Mouse (Mus musculus): ENCODE measurements around the gene Cdipt.

Gene Cdipt

GRCm38 (mm10) chr7:127024755-127025555 is 49.2 kb downstream of the Cdipt start:
- peak; percentile 78 for DNase-seq (ENCODE audit: low read depth, low spot score)

DNA sequence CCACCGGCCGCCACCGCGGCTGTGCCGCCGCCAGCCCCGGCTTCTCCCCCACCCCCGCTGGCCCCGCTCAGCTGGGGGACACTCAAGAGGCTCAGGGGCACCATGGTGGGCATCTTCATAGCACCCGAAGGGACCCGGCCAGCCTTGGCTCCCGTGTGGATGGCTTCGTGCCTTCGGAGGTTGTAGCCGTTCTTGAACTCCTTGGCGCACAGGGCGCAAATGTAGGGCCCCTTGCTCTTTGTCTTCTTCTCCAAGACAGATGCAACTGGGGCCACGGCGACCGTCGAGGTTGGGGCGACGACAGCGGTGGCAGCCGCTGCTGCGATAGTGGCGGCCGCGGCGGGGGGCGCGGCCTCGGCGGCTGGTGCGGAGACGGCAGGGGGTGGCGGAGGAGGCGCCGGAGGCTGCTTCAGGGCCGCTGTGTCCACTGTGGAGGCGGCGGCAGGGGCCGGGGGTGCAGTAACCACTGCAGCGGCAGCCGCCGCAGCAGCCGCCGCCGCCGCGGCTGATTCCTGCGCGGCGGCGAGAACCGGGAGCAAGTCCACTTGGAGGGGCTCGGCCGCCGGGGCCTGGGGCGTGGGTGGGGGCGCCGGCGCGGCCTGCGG is 49.9 kb downstream of the Cdipt start:
- no peak for DNase-seq (ENCODE audit: low read depth, low spot score)

GRCm38 (mm10) chr7:127026161-127026600 is 50.5 kb downstream of the Cdipt start:
- DNase-seq (ENCODE audit: low read depth, low spot score) = no peak

DNA sequence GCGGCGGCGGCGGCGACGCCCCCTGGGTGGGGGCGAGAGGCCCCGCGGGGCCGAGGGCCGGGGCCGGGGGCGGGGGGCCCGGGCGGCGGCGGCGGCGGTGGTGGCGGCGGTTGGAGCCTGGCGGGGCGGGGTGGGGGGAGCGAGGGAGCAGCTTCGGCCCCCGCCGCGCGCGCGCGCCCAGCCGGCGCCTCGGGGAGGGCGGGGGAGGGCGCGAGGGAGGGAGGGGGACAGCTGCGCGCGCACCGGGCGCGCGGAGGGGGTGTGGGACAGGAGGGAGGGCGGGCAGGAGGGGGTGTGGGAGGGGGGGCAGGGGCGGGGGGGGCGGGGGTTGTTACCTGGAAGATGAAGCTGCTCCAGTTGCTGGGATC is 50.9 kb downstream of the Cdipt start:
- no peak for DNase-seq (ENCODE audit: low read depth, low spot score)

- DNase-seq (ENCODE audit: low read depth, low spot score) = peak; percentile 100
Observed at GRCm38 (mm10) chr7:127026984-127027726, 51.4 kb downstream of the Cdipt start, which contains the start of gene Maz. Maz (minus strand) TSS chr7:127027037.

- no peak for DNase-seq (ENCODE audit: low read depth, low spot score)
Observed at GRCm38 (mm10) chr7:127027885-127028284, 52.2 kb downstream of the Cdipt start.
